Mouse (Mus musculus) T-helper 1 cell (primary cell): ENCODE results near the gene Pfkl.
"Not testable (repeated sequence)": the region's sequence is repeated elsewhere in the genome, so short reads cannot be mapped to it uniquely, and the experiment has no call there.

Experiments used
- in situ Hi-C: fragments of 300-600 bp; cut with MboI, MseI; formaldehyde crosslinking; loops from one replicate; pipeline ENCODE4 v1.15.1; 2025; ENCODE audit warnings: high pct_unique_total_duplicates

Gene Pfkl

DNA sequence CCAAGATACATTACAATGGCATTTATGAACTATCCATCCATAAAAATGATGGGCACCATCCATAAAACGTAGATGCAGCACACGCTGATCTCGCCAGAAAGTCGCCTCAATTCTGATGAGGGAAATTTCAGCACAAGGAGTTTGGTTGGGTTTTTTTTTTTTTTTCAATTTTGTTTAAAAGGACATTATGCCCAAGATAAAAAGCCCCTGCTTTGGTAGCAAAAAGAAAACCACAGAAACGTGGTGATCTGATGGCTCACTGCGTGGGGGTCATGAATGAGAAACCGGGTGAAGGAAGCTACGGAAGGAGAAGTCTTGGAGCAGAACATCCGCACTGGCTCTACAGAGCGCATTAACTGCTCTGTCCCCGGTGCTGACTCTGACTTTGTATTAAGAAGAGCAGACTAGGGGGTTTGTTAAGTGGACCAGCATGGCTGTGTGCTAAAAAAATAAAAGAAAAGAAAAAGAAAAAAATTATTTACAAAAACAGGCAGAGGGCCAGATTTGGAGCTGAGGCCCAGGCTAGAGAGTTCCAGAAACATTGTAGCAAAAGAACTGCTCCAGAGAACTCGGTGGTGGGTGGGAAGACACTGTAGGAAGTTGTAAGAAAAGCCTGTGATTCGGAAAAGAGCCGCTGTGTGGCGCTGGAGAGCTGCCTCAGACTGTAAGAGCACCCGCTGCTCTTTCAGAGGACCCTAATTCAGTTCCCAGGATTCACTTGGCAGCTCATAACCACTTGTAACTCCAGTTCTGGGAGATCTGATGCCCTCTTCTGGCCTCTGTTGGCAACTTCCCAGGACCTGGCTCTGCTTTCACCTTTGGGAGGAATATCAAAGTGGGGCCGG, 38.0 kb downstream of the Pfkl start:
- in situ Hi-C loops: no loop called here

DNA sequence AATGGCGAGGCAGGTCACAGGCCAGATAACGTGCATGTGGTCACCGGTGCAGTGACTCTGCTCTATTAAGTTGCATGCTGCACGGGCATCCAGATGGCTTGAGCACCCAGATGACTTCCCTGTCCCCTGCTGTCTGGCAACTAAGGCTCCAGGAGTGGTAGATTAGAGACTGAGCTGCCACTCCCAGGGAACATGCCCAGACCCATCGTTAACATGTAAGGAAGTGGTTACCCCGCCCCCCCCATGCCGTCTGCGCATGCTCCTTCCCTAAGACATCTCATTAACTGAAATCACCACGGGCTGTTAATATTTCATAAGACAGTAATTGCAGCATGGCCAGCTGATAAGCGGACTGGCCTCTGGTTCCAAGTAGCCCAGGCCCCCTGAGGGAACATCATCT, 38.7 kb downstream of the Pfkl start:
- in situ Hi-C loops: no loop called here

DNA sequence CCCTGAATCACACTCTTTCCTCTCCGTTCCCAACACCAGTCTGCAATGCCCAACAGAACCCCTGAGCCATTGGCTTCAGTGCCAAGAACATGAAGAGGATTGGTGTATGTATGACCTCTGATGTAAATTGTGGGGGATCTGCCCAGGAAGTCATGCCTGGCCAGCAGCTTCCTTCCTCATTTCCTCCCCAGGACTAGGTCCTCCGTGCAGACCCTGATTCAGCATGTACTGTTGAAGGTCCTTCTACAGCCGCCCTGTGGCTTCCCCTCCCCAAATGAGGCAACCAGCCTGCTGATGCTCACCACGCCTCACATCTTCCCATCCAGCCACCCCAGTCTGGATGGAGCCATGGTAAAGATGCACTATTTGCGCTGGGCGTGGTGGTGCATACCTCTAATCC, 39.4 kb downstream of the Pfkl start, which contains the start of gene Trpm2:
TSS of gene Trpm2 (minus strand) at position 83 of the 400 bp plus-strand sequence.
- in situ Hi-C loops: no loop called here

DNA sequence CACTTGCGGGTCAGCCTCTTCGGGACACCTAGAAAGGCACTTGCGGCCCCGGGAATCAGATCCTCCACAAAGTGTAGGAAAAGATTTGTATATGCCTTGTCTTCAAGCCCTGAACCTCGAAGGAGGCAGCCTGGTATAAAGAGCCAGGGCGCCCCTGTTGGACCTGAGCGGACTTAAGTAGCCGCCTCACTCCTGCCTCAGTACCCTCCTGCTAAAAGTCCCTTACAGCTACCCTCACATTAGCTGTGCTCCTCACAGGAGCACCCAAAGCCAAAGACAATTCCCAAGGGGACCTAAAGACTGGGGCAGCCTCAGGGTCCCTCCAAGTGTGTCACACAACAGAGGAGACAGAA, 39.9 kb downstream of the Pfkl start:
- in situ Hi-C loops: no loop called here

DNA sequence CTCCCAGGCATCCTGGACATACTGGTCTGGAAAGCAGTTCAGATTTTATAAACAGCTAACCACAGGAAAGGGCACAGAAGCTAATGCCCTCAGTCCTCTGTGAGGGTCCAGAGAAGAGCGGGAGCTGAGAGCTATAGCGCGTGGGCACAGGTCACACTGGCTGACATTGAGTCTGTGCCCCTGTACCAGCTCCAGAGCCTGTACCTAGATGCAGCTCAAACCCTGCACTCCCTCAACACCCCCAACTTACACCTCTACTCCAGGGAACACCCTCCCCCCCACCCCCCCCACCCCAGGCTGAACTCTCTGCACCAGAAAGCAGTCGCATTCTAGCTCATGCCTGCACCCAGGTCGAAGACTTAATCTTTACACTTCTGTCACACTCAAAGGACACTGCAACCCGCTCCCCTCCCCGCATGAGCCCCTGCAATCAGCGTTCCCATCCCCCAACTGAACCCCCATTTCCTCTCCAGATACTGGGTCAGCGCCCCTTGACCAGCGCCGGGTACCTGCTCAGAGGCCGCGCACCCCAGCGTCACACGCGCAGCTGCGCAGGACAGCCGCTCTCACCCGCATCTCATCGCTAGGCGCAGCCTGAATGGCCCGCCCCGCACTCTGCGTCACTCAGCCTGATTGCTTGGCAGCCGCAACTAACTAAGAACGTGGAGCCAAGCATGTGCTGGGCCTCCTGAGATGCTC, 40.5 kb downstream of the Pfkl start:
- in situ Hi-C loops: no loop called here

DNA sequence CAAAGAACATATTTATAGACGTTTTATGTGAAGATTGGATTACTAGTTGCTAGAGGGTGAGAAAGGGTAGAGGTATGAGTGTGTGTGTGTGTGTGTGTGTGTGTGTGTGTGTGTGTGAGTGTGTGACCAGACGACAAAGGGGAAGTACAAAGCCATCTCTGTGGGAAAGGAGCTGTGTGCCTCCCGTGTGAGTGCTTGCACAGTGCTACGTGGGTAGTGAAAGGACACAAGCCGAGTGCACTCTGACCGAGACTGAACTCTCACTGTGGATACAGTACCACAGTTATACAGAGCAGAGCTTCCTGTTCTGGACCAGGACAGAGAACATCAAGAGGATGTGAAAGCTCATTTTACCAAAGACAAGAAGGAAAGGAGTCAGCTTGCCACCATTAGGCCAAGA, 45.9 kb downstream of the Pfkl start:
- in situ Hi-C loops: no loop called here

DNA sequence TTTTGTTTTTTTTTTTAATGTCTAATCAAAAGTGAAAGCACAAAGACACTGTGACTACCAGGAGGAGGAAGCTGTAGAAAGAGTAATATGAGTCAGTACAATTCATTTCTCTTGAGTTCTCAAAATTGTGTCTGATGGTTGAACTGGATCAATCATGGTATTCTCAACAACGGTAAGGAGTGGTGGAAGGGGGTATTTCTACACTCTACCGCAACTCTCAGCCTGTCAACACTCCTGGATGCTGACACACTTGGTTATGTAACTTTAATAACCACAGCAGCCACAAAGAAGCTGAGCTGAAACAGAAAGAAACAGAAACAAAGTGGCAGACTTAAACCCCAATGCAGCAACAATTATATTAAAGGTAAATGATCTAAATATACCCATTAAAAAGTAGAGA, 47.2 kb downstream of the Pfkl start:
- in situ Hi-C loops: no loop called here

DNA sequence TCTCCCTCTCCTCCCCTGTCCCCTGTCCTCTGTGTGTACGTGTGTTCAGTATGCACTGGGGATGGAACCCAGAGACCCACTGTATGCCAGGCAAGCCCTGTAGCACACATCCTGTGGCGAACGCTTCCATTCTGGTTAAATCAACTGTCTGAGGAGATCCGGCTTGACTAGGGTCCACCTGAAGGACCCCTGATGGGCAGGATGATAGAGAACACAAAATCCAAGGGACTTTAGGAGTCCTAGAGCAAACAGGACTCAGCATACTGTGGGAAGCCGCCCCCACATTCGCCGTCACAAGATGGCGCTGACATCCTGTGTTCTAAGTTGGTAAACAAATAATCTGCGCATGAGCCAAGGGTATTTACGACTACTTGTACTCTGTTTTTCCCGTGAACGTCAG, 59.4 kb downstream of the Pfkl start:
- in situ Hi-C loops: not testable (repeated sequence)

DNA sequence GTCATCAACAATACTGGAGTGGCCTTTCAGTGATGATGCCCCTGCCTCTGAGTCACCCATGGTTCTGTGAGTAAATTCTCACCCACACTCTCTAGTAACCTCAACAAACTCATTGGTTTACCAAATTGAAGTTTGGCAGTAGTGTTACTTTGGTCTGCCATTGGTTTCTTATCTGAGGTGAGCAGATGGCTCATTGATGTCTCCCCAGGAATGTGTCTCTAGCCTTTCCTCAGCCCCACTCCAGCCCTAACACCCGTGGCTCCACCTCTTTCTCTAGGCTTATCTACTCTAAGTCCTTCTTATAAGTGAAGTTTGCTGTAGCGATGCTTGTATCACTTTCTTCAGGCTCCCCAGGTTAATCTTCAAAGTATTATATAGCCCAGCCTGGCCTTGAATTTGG, 70.2 kb downstream of the Pfkl start:
- in situ Hi-C loops: no loop called here
